Mouse (Mus musculus): Measurements from ENCODE around the gene Etfdh.
A peak's percentile ranks its signal among the peaks of the same experiment; 100 is the strongest.
"Not testable (repeated sequence)": the region's sequence is repeated elsewhere in the genome, so short reads cannot be mapped to it uniquely, and the experiment has no call there.

Etfdh gene

GRCm38 (mm10) chr3:79576865-79577264, 52.4 kb downstream of the Etfdh start:
- no peak for DNase-seq

GRCm38 (mm10) chr3:79576468-79576816, 52.9 kb downstream of the Etfdh start:
- DNase-seq = no peak

GRCm38 (mm10) chr3:79575576-79576467, 53.5 kb downstream of the Etfdh start:
- DNase-seq = peak; percentile 67

GRCm38 (mm10) chr3:79574336-79574735, 55.0 kb downstream of the Etfdh start:
- DNase-seq = no peak

GRCm38 (mm10) chr3:79573376-79573775, 55.9 kb downstream of the Etfdh start:
- DNase-seq = not testable (repeated sequence)

GRCm38 (mm10) chr3:79572399-79572798, 56.9 kb downstream of the Etfdh start:
- DNase-seq = no peak

- no peak for DNase-seq
These were observed 60.0 kb downstream of the Etfdh start for GRCm38 (mm10) chr3:79569351-79569681.

- DNase-seq = no peak
These were observed 60.5 kb downstream of the Etfdh start for GRCm38 (mm10) chr3:79568629-79569350.

- DNase-seq = peak; percentile 93
These were observed 61.5 kb downstream of the Etfdh start, which contains the start of gene Fnip2 for GRCm38 (mm10) chr3:79567703-79568362. Gene Fnip2 (minus strand): TSS chr3:79567796.

- peak; percentile 54 for DNase-seq
These were observed 62.3 kb downstream of the Etfdh start for GRCm38 (mm10) chr3:79566716-79567691.

- DNase-seq = peak; percentile 94
These were observed 64.3 kb downstream of the Etfdh start for GRCm38 (mm10) chr3:79564875-79565606.

GRCm38 (mm10) chr3:79563511-79563910, 65.8 kb downstream of the Etfdh start:
- DNase-seq = no peak

- DNase-seq = peak; percentile 38
These were observed 67.2 kb downstream of the Etfdh start for GRCm38 (mm10) chr3:79561784-79562715.

- peak; percentile 85 for DNase-seq
These were observed 68.7 kb downstream of the Etfdh start for GRCm38 (mm10) chr3:79560555-79560954.

GRCm38 (mm10) chr3:79559773-79560045, 69.6 kb downstream of the Etfdh start:
- no peak for DNase-seq

- DNase-seq = peak; percentile 95
These were observed 70.1 kb downstream of the Etfdh start for GRCm38 (mm10) chr3:79559021-79559772.

GRCm38 (mm10) chr3:79555061-79555460, 74.2 kb downstream of the Etfdh start:
- no peak for DNase-seq

Measured in kidney, adult 9 months (tissue).